Mouse (Mus musculus): ENCODE results near the gene Glis3. TPM values are rescaled to one million over a fixed set of nuclear protein-coding genes. Genes with fewer than 3 reads are reported as not detected.

Glis3 gene
- polyA plus RNA-seq, 1 experiment from 2014 or later: 3.4 TPM

DNA sequence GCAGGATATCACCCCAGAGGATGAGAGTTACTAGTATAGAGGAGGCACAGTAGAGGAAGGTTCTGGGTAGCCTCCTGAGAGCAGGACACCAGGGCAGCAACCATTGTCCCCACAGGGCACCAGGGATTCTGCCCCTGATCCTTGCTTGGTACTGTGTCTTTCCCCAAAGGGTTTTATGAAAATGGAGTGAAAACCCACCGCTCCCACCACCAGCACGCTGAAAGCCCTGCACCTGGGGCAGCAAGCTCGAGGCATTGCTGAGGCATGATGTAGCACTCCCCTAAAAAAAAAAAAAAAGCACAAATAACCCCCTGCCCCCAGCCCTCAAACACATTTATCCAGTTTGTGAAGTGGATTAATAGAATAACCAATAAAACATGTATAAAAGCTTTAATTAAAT is 421.4 kb downstream of the Glis3 start:
- WGBS: 75% methylated on average over 3 of the region's 3 CpGs
- Histone ChIP-seq H3K4me2 (ENCODE audit: low read depth, low read length, severe bottlenecking) (no peak overlapping the region), H3K4me3 (ENCODE audit: low read depth, low read length) (no peak overlapping the region), H3K9ac (ENCODE audit: low read length) (no peak overlapping the region), H3K27ac (ENCODE audit: low read depth, low read length) (no peak overlapping the region), H3K4me1 (replicated peaks; ENCODE audit: control insufficient read depth, insufficient read depth, low read length) (0 out of 2 replicates have a peak, but pooled peaks cover 2% of the 10 kb centered on the region), H3K27me3 (ENCODE audit: control insufficient read depth, insufficient read depth, low read length) (no peaks in the 10 kb centered on the region), H3K36me3 (ENCODE audit: control insufficient read depth, insufficient read depth, low read length) (no peaks in the 10 kb centered on the region), H3K9me3 (ENCODE audit: control insufficient read depth, low read length) (no peaks in the 10 kb centered on the region)
- DNase-seq (ENCODE audit: low spot score) (no peak), ATAC-seq (replicated peaks; ENCODE audit: low FRiP score) (no peak)

GRCm38 (mm10) chr19:28247345-28247744 is 432.5 kb downstream of the Glis3 start:
- H3K36me3 ChIP-seq (ENCODE audit: control insufficient read depth, insufficient read depth, low read length): no peaks in the 10 kb centered on the region
- no peak overlapping the region for H3K4me3 ChIP-seq (ENCODE audit: low read depth, low read length)
- 92% methylated on average over 7 of the region's 7 CpGs for WGBS
- ATAC-seq (replicated peaks; ENCODE audit: low FRiP score) (no peak), DNase-seq (ENCODE audit: low spot score) (no peak)
- H3K9me3 ChIP-seq (ENCODE audit: control insufficient read depth, low read length): no peaks in the 10 kb centered on the region
- no peak overlapping the region for H3K27ac ChIP-seq (ENCODE audit: low read depth, low read length)
- H3K9ac ChIP-seq (ENCODE audit: low read length): no peak overlapping the region
- H3K4me2 ChIP-seq (ENCODE audit: low read depth, low read length, severe bottlenecking): no peak overlapping the region
- H3K27me3 ChIP-seq (ENCODE audit: control insufficient read depth, insufficient read depth, low read length): no peaks in the 10 kb centered on the region
- H3K4me1 ChIP-seq (replicated peaks; ENCODE audit: control insufficient read depth, insufficient read depth, low read length): no peaks in the 10 kb centered on the region

- no peaks in the 10 kb centered on the region for H3K9me3 ChIP-seq (ENCODE audit: control insufficient read depth, low read length)
- H3K27ac ChIP-seq (ENCODE audit: low read depth, low read length): no peak overlapping the region
- no peaks in the 10 kb centered on the region for H3K27me3 ChIP-seq (ENCODE audit: control insufficient read depth, insufficient read depth, low read length)
- H3K36me3 ChIP-seq (ENCODE audit: control insufficient read depth, insufficient read depth, low read length): no peaks in the 10 kb centered on the region
- no peak overlapping the region for H3K4me2 ChIP-seq (ENCODE audit: low read depth, low read length, severe bottlenecking)
- no peak overlapping the region for H3K4me3 ChIP-seq (ENCODE audit: low read depth, low read length)
- H3K9ac ChIP-seq (ENCODE audit: low read length): no peak overlapping the region
- ATAC-seq (replicated peaks; ENCODE audit: low FRiP score) (no peak), DNase-seq (ENCODE audit: low spot score) (no peak)
- no peaks in the 10 kb centered on the region for H3K4me1 ChIP-seq (replicated peaks; ENCODE audit: control insufficient read depth, insufficient read depth, low read length)
- 91% methylated on average over 5 of the region's 5 CpGs for WGBS
These were observed 433.7 kb downstream of the Glis3 start for GRCm38 (mm10) chr19:28246186-28246585.

- Histone ChIP-seq H3K36me3 (ENCODE audit: control insufficient read depth, insufficient read depth, low read length) (no peaks in the 10 kb centered on the region), H3K4me2 (ENCODE audit: low read depth, low read length, severe bottlenecking) (no peak overlapping the region), H3K27me3 (ENCODE audit: control insufficient read depth, insufficient read depth, low read length) (no peaks in the 10 kb centered on the region), H3K4me3 (ENCODE audit: low read depth, low read length) (no peak overlapping the region), H3K27ac (ENCODE audit: low read depth, low read length) (no peak overlapping the region), H3K9ac (ENCODE audit: low read length) (no peak overlapping the region), H3K4me1 (replicated peaks; ENCODE audit: control insufficient read depth, insufficient read depth, low read length) (no peaks in the 10 kb centered on the region), H3K9me3 (ENCODE audit: control insufficient read depth, low read length) (no peaks in the 10 kb centered on the region)
- 85% methylated on average over 4 of the region's 4 CpGs for WGBS
- no peak for DNase-seq (ENCODE audit: low spot score)
- ATAC-seq (replicated peaks; ENCODE audit: low FRiP score): no peak
These were observed 441.8 kb downstream of the Glis3 start for GRCm38 (mm10) chr19:28238073-28238472.

GRCm38 (mm10) chr19:28237621-28238020 is 442.3 kb downstream of the Glis3 start:
- H3K4me1 ChIP-seq (replicated peaks; ENCODE audit: control insufficient read depth, insufficient read depth, low read length): no peaks in the 10 kb centered on the region
- H3K4me2 ChIP-seq (ENCODE audit: low read depth, low read length, severe bottlenecking): no peak overlapping the region
- DNase-seq (ENCODE audit: low spot score) (no peak), ATAC-seq (replicated peaks; ENCODE audit: low FRiP score) (no peak)
- WGBS: 94% methylated on average over 2 of the region's 2 CpGs
- no peak overlapping the region for H3K27ac ChIP-seq (ENCODE audit: low read depth, low read length)
- H3K4me3 ChIP-seq (ENCODE audit: low read depth, low read length): no peak overlapping the region
- H3K27me3 ChIP-seq (ENCODE audit: control insufficient read depth, insufficient read depth, low read length): no peaks in the 10 kb centered on the region
- no peaks in the 10 kb centered on the region for H3K36me3 ChIP-seq (ENCODE audit: control insufficient read depth, insufficient read depth, low read length)
- H3K9ac ChIP-seq (ENCODE audit: low read length): no peak overlapping the region
- H3K9me3 ChIP-seq (ENCODE audit: control insufficient read depth, low read length): no peaks in the 10 kb centered on the region

GRCm38 (mm10) chr19:28235571-28235970 is 444.3 kb downstream of the Glis3 start:
- Histone ChIP-seq H3K9ac (ENCODE audit: low read length) (no peak overlapping the region), H3K4me2 (ENCODE audit: low read depth, low read length, severe bottlenecking) (no peak overlapping the region), H3K9me3 (ENCODE audit: control insufficient read depth, low read length) (no peaks in the 10 kb centered on the region), H3K27ac (ENCODE audit: low read depth, low read length) (no peak overlapping the region), H3K4me1 (replicated peaks; ENCODE audit: control insufficient read depth, insufficient read depth, low read length) (no peaks in the 10 kb centered on the region), H3K36me3 (ENCODE audit: control insufficient read depth, insufficient read depth, low read length) (no peaks in the 10 kb centered on the region), H3K4me3 (ENCODE audit: low read depth, low read length) (no peak overlapping the region), H3K27me3 (ENCODE audit: control insufficient read depth, insufficient read depth, low read length) (no peaks in the 10 kb centered on the region)
- ATAC-seq (replicated peaks; ENCODE audit: low FRiP score) (no peak), DNase-seq (ENCODE audit: low spot score) (no peak)
- 87% methylated on average over 5 of the region's 5 CpGs for WGBS

GRCm38 (mm10) chr19:28235096-28235495 is 444.8 kb downstream of the Glis3 start:
- DNase-seq (ENCODE audit: low spot score): peak; percentile 52

DNA sequence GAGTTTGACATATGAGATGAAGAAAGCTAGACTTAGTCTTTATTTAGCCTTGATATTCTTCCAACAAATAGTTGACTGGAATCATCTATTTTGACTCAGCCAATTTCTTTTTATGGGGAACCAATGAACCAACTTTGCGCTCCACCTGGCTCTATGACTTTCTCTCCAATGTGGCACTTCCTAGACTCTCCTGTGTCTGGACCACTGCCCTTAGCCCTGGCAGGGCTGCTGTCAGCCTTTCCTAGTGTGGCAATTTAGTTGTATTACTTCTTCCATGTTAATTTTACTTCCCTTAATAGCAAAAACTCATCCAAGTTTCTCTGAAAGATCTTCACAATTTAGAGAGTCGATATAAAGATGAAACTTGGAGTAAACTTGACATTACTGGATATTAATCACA is 445.2 kb downstream of the Glis3 start:
- DNase-seq (ENCODE audit: low spot score) (no peak), ATAC-seq (replicated peaks; ENCODE audit: low FRiP score) (no peak)
- Histone ChIP-seq H3K4me2 (ENCODE audit: low read depth, low read length, severe bottlenecking) (no peak overlapping the region), H3K4me1 (replicated peaks; ENCODE audit: control insufficient read depth, insufficient read depth, low read length) (no peaks in the 10 kb centered on the region), H3K9me3 (ENCODE audit: control insufficient read depth, low read length) (no peaks in the 10 kb centered on the region), H3K36me3 (ENCODE audit: control insufficient read depth, insufficient read depth, low read length) (no peaks in the 10 kb centered on the region), H3K9ac (ENCODE audit: low read length) (no peak overlapping the region), H3K27me3 (ENCODE audit: control insufficient read depth, insufficient read depth, low read length) (no peaks in the 10 kb centered on the region), H3K4me3 (ENCODE audit: low read depth, low read length) (no peak overlapping the region), H3K27ac (ENCODE audit: low read depth, low read length) (no peak overlapping the region)
- 96% methylated on average over 2 of the region's 2 CpGs for WGBS

More at GRCm38 (mm10) chr19:28235096-28235495, 444.8 kb downstream of the Glis3 start:
- Histone ChIP-seq H3K4me3 (ENCODE audit: low read depth, low read length) (no peak overlapping the region), H3K27ac (ENCODE audit: low read depth, low read length) (no peak overlapping the region), H3K27me3 (ENCODE audit: control insufficient read depth, insufficient read depth, low read length) (no peaks in the 10 kb centered on the region), H3K4me1 (replicated peaks; ENCODE audit: control insufficient read depth, insufficient read depth, low read length) (no peaks in the 10 kb centered on the region), H3K9ac (ENCODE audit: low read length) (no peak overlapping the region), H3K4me2 (ENCODE audit: low read depth, low read length, severe bottlenecking) (no peak overlapping the region), H3K36me3 (ENCODE audit: control insufficient read depth, insufficient read depth, low read length) (no peaks in the 10 kb centered on the region), H3K9me3 (ENCODE audit: control insufficient read depth, low read length) (no peaks in the 10 kb centered on the region)
- ATAC-seq (replicated peaks; ENCODE audit: low FRiP score): no peak
- 88% methylated on average over 9 of the region's 9 CpGs for WGBS

- H3K4me3 ChIP-seq (ENCODE audit: low read depth, low read length): no peak overlapping the region
- H3K4me1 ChIP-seq (replicated peaks; ENCODE audit: control insufficient read depth, insufficient read depth, low read length): no peaks in the 10 kb centered on the region
- H3K9me3 ChIP-seq (ENCODE audit: control insufficient read depth, low read length): no peaks in the 10 kb centered on the region
- 81% methylated on average over 3 of the region's 3 CpGs for WGBS
- no peak overlapping the region for H3K4me2 ChIP-seq (ENCODE audit: low read depth, low read length, severe bottlenecking)
- DNase-seq (ENCODE audit: low spot score) (no peak), ATAC-seq (replicated peaks; ENCODE audit: low FRiP score) (no peak)
- H3K36me3 ChIP-seq (ENCODE audit: control insufficient read depth, insufficient read depth, low read length): no peaks in the 10 kb centered on the region
- no peaks in the 10 kb centered on the region for H3K27me3 ChIP-seq (ENCODE audit: control insufficient read depth, insufficient read depth, low read length)
- no peak overlapping the region for H3K27ac ChIP-seq (ENCODE audit: low read depth, low read length)
- H3K9ac ChIP-seq (ENCODE audit: low read length): no peak overlapping the region
These were observed 448.4 kb downstream of the Glis3 start for GRCm38 (mm10) chr19:28231511-28231910.

All from forebrain, embryonic 11.5 days (tissue).